21 mouse cellular contexts compared by ENCODE assay signal in the genomic region with DNA sequence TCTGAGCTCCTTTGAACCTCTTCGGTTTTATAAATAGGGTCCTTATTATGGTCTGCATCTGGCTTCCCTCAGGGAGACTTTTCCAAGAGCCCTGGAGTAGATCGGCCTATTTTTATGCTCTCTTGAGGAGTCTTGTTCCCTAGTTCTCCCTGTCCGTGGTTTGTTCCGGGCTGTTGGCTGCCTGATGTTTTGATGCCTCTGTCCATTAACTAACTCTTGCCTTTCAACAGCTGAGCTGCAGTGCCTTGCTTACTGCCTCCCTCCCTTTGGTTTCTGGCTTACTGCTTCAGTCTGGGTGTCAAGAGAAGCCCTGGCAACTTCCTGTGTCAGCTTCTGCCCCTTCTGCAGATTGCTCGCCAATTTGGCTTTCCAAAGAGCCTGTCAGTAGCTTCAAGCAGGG. TPM values are rescaled to one million over a fixed set of nuclear protein-coding genes. Genes with fewer than 3 reads are reported as not detected.
DNase-seq lines count a peak whose midpoint lies in the region; ATAC-seq lines count a peak whose summit lies in the region.
"Had no signal": no experiment of that assay in that cellular context is flagged by ENCODE, and none has a peak within 500 bp of the region (broad histone marks: within the 10 kb centered on the region; RNA-seq: fewer than 3 reads in every experiment).

No protein-coding gene starts in this region.

- no peak overlapping the region for H3K4me3 ChIP-seq in heart, embryonic 12.5 days
- H3K4me3 ChIP-seq: embryonic facial prominence, embryonic 15.5 days; forebrain, embryonic 13.5 days; myocyte had no signal

- no peak for DNase-seq in heart, postnatal 4 days
- DNase-seq in layer of hippocampus, postnatal 10 days (ENCODE audit: low spot score in 2 of 2), result peak; percentile 13 to 18
- DNase-seq in layer of hippocampus, adult 11-12 months (ENCODE audit: low spot score), result no peak
- DNase-seq in cerebellum, adult 9-10 months, result peak; percentile 7
- peak; percentile 6 to 13 for DNase-seq in cerebellum, postnatal 25 days
- DNase-seq: adrenal gland, adult 2 months; gastrocnemius, postnatal 10 days; lung, adult 18-20 months; thymus, postnatal 36 days had no signal

- 0 out of 2 replicates have a peak, but pooled peaks cover 5% of the 10 kb centered on the region for H3K4me1 ChIP-seq in heart, embryonic 12.5 days (replicated peaks)
- H3K4me1 ChIP-seq: embryonic facial prominence, embryonic 15.5 days; forebrain, embryonic 13.5 days had no signal

- H3K27me3 ChIP-seq in heart, embryonic 12.5 days (replicated peaks), result no peaks in the 10 kb centered on the region
- H3K27me3 ChIP-seq: embryonic facial prominence, embryonic 15.5 days; forebrain, embryonic 13.5 days had no signal

- H3K9me3 ChIP-seq in heart, embryonic 12.5 days (replicated peaks), result no peaks in the 10 kb centered on the region
- H3K9me3 ChIP-seq: embryonic facial prominence, embryonic 15.5 days; forebrain, embryonic 13.5 days had no signal

- H3K9ac ChIP-seq in heart, embryonic 12.5 days, result no peak overlapping the region
- H3K9ac ChIP-seq: embryonic facial prominence, embryonic 15.5 days; forebrain, embryonic 13.5 days had no signal

- no peaks in the 10 kb centered on the region for H3K36me3 ChIP-seq in heart, embryonic 12.5 days
- H3K36me3 ChIP-seq: embryonic facial prominence, embryonic 15.5 days had no signal

- 33% methylated on average over 5 of the region's 5 CpGs for WGBS in heart, embryonic 12.5 days

- no peak for ATAC-seq in heart, embryonic 12.5 days (ENCODE audit: insufficient number of reproducible peaks, low FRiP score)
- ATAC-seq in megakaryocyte-erythroid progenitor cell, adult 5-6 weeks (replicated peaks; ENCODE audit: low FRiP score, low TSS enrichment, poor library complexity, severe bottlenecking), result no peak
- ATAC-seq: forebrain, embryonic 13.5 days; intestine, embryonic 16.5 days; Patski had no signal

- H3K27ac ChIP-seq in heart, embryonic 12.5 days (ENCODE audit: poor library complexity, severe bottlenecking), result no peak overlapping the region
- H3K27ac ChIP-seq: embryonic facial prominence, embryonic 15.5 days; forebrain, embryonic 13.5 days had no signal

- peak overlapping the region; percentile 18; the same call in 1 of the 2 replicates for H3K4me2 ChIP-seq in heart, embryonic 12.5 days
- H3K4me2 ChIP-seq: embryonic facial prominence, embryonic 15.5 days; forebrain, embryonic 13.5 days had no signal

RNA-seq across cellular contexts. Expression of a gene that starts 52.4 kb away (rescaled TPM):
- 0.34 and 0.39 TPM in 2 replicates for polyA plus RNA-seq in heart, embryonic 12.5 days (2016; fragmentation: Nextera tagmentation; extraction: Ambion mirVana)
- not detected for total RNA-seq in heart, postnatal 4 days (2021)
- total RNA-seq in layer of hippocampus, postnatal 10 days (2021), result not detected
- not detected in 2 replicates for total RNA-seq in megakaryocyte-erythroid progenitor cell, adult 5-6 weeks (2014; fragmentation: Nextera tagmentation)
- total RNA-seq in megakaryocyte-erythroid progenitor cell, adult 5-6 weeks (2017), result not detected in 2 replicates
- total RNA-seq: adrenal gland, adult 2 months; gastrocnemius, postnatal 10 days; heart, postnatal 25 days; layer of hippocampus, postnatal 36 days; megakaryocyte progenitor cell, adult 5-6 weeks had no signal
- polyA plus RNA-seq: adrenal gland, adult 2 months; embryonic facial prominence, embryonic 15.5 days; forebrain, embryonic 13.5 days; intestine, embryonic 16.5 days; limb, embryonic 14.5 days; Patski; stomach, embryonic 16.5 days had no signal

Comparison
In these comparisons a context has a peak if more than half of its experiments do, and no peak if none do; other contexts are left out.
1. DNase-seq: peak in layer of hippocampus, postnatal 10 days (2 of 2), cerebellum, adult 9-10 months (single experiment) and cerebellum, postnatal 25 days (2 of 2); none in heart, postnatal 4 days (single experiment) and layer of hippocampus, adult 11-12 months (single experiment).